Mouse (Mus musculus) small intestine, adult 2 months (tissue): ENCODE results near the gene Nrip1.

ENCODE experiments used
- CTCF ChIP-seq: fragments of 200-500 bp; IDR thresholded peaks from 2 replicates; pipeline ENCODE4 v1.5.1; 2012; ENCODE audit warnings: low read depth, mild to moderate bottlenecking, control low read depth, inconsistent platforms, low read length, moderate library complexity, mixed read lengths; ENCODE audit not compliant: insufficient replicate concordance, insufficient read length; ENCODE audit errors: extremely low read depth
- POLR2A ChIP-seq: fragments of 200-500 bp; IDR thresholded peaks from 2 replicates; pipeline ENCODE4 v1.6.1; 2012; ENCODE audit warnings: low read depth, mild to moderate bottlenecking, control low read depth, inconsistent platforms, low read length, moderate library complexity

DNA sequence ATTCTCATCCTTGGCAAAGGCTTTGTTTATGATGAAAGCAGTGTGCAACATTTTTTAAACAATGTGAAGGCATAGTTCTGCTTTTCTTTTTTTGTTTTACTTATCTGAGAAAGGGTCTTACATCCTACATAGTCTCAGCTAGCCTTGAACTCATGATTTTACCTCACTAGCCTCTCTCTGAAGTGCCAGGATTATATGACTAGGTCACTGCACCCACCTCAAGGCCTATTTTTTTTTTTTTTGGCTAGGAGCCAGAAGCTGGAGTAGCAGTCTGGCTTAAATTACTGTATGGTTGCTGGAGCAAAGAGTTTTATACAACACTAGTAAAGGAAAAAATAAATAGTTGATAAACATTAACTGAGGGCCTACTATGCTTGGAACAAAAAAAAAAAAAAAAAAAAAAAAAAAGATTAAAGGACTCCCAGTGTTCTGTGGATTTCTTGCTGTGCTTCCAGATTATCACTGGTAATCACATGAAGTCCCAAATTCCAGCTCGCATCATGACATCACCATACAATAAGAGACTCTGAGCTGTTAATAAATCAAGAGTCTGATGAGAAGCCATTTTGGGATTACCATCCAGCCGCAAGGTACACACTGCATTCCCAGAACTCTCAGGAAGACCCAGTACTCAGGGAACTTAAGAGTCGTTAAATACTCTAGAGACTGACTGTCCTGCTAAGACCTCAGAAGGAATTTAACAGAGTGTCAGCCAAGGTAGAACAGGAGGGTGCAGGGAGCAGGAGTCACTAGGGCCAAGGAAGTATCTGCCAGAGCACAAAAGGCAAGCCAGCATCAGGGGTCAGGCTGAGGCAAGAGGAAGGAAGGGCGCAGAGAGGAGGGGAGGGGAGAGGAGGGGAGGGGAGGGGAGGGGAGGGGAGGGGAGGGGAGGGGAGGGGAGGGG, 49.0 kb downstream of the Nrip1 start:
- TF ChIP-seq POLR2A (no peak), CTCF (no peak)
